Mouse (Mus musculus): ENCODE results near the gene Qrich1. TPM values are rescaled to one million over a fixed set of nuclear protein-coding genes. Genes with fewer than 3 reads are reported as not detected.
A peak's percentile ranks its signal among the peaks of the same experiment; 100 is the strongest.

Gene Qrich1
- 58.1 and 58.3 TPM in 2 replicates for polyA plus RNA-seq (2015; fragmentation: Nextera tagmentation; extraction: Ambion mirVana)

- H3K4me1 ChIP-seq (ENCODE audit: insufficient read depth, low read depth, low read length): 0 out of 2 replicates have a peak, but pooled peaks cover 5% of the 10 kb centered on the region
- H3K36me3 ChIP-seq (ENCODE audit: insufficient read depth, low read length): peaks cover 15% of the 10 kb centered on the region; the same call in 1 of the 2 replicates
- H3K27ac ChIP-seq (ENCODE audit: low read length): peak within 1 kb of the TSS; percentile 99
- H3K9me3 ChIP-seq (ENCODE audit: low read length): no peaks in the 10 kb centered on the region
- peak within 1 kb of the TSS; percentile 92 for H3K4me3 ChIP-seq (ENCODE audit: low read depth, low read length)
- peak; percentile 49 for TF ChIP-seq CTCF (IDR thresholded peaks at IDR 0.05)
- peak; percentile 95 for TF ChIP-seq EP300 (IDR thresholded peaks at IDR 0.05)
- ATAC-seq (peak; percentile 95), DNase-seq (ENCODE audit: low spot score) (peak; percentile 98)
- H3K27me3 ChIP-seq (replicated peaks; ENCODE audit: insufficient read depth, low read length): no peaks in the 10 kb centered on the region
- under 1% methylated on average over 55 of the region's 55 CpGs for WGBS
- peak within 1 kb of the TSS; percentile 93 for H3K9ac ChIP-seq (replicated peaks; ENCODE audit: low read depth)
- peak within 1 kb of the TSS; percentile 82 for H3K4me2 ChIP-seq (replicated peaks; ENCODE audit: low read depth, low read length)
Observed at GRCm38 (mm10) chr9:108516380-108517251, at the start of gene Qrich1. Gene Qrich1 (plus strand): TSS chr9:108516806.

GRCm38 (mm10) chr9:108469430-108469829, 47.2 kb upstream of the Qrich1 start:
- Histone ChIP-seq H3K27ac (ENCODE audit: low read length) (no peak overlapping the region), H3K4me3 (ENCODE audit: low read depth, low read length) (no peak overlapping the region)

GRCm38 (mm10) chr9:108469845-108470244, 46.8 kb upstream of the Qrich1 start:
- no peak for TF ChIP-seq CTCF (IDR thresholded peaks at IDR 0.05)
- no peak for TF ChIP-seq EP300 (IDR thresholded peaks at IDR 0.05)
- no peak overlapping the region for H3K27ac ChIP-seq (ENCODE audit: low read length)
- no peaks in the 10 kb centered on the region for H3K27me3 ChIP-seq (replicated peaks; ENCODE audit: insufficient read depth, low read length)
- DNase-seq (ENCODE audit: low spot score) (no peak), ATAC-seq (peak; percentile 59)
- no peaks in the 10 kb centered on the region for H3K4me1 ChIP-seq (ENCODE audit: insufficient read depth, low read depth, low read length)
- no peak overlapping the region for H3K4me3 ChIP-seq (ENCODE audit: low read depth, low read length)
- no peak overlapping the region for H3K9ac ChIP-seq (replicated peaks; ENCODE audit: low read depth)
- peaks cover 5% of the 10 kb centered on the region for H3K36me3 ChIP-seq (ENCODE audit: insufficient read depth, low read length)
- WGBS: 37% methylated on average over 4 of the region's 4 CpGs
- no peaks in the 10 kb centered on the region for H3K9me3 ChIP-seq (ENCODE audit: low read length)
- no peak overlapping the region for H3K4me2 ChIP-seq (replicated peaks; ENCODE audit: low read depth, low read length)

More at GRCm38 (mm10) chr9:108469430-108469829, 47.2 kb upstream of the Qrich1 start:
- Histone ChIP-seq H3K36me3 (ENCODE audit: insufficient read depth, low read length) (peaks cover 7% of the 10 kb centered on the region), H3K9me3 (ENCODE audit: low read length) (no peaks in the 10 kb centered on the region), H3K9ac (replicated peaks; ENCODE audit: low read depth) (no peak overlapping the region), H3K4me2 (replicated peaks; ENCODE audit: low read depth, low read length) (no peak overlapping the region), H3K4me1 (ENCODE audit: insufficient read depth, low read depth, low read length) (no peaks in the 10 kb centered on the region), H3K27me3 (replicated peaks; ENCODE audit: insufficient read depth, low read length) (no peaks in the 10 kb centered on the region)
- no peak for TF ChIP-seq EP300 (IDR thresholded peaks at IDR 0.05)
- TF ChIP-seq CTCF (IDR thresholded peaks at IDR 0.05): no peak
- 42% methylated on average over 5 of the region's 5 CpGs for WGBS
- DNase-seq (ENCODE audit: low spot score) (no peak), ATAC-seq (no peak)

- 70% methylated on average over 1 of the region's 1 CpGs for WGBS
- TF ChIP-seq EP300 (IDR thresholded peaks at IDR 0.05) (no peak), CTCF (IDR thresholded peaks at IDR 0.05) (0 out of 2 replicates have a peak, but pooled peaks have one; percentile 6)
- DNase-seq (ENCODE audit: low spot score) (no peak), ATAC-seq (no peak)
- H3K36me3 ChIP-seq (ENCODE audit: insufficient read depth, low read length): no peaks in the 10 kb centered on the region
- no peak overlapping the region for H3K4me2 ChIP-seq (replicated peaks; ENCODE audit: low read depth, low read length)
- H3K9me3 ChIP-seq (ENCODE audit: low read length): no peaks in the 10 kb centered on the region
- H3K9ac ChIP-seq (replicated peaks; ENCODE audit: low read depth): no peak overlapping the region
- no peaks in the 10 kb centered on the region for H3K27me3 ChIP-seq (replicated peaks; ENCODE audit: insufficient read depth, low read length)
- H3K4me3 ChIP-seq (ENCODE audit: low read depth, low read length): no peak overlapping the region
- H3K4me1 ChIP-seq (ENCODE audit: insufficient read depth, low read depth, low read length): peaks cover 5% of the 10 kb centered on the region; the same call in 1 of the 2 replicates
- H3K27ac ChIP-seq (ENCODE audit: low read length): no peak overlapping the region
Observed at GRCm38 (mm10) chr9:108474528-108474927, 42.1 kb upstream of the Qrich1 start.

- Histone ChIP-seq H3K27ac (ENCODE audit: low read length) (peak overlapping the region; percentile 85), H3K4me2 (replicated peaks; ENCODE audit: low read depth, low read length) (peak overlapping the region; percentile 81), H3K4me1 (ENCODE audit: insufficient read depth, low read depth, low read length) (peaks cover 14% of the 10 kb centered on the region), H3K4me3 (ENCODE audit: low read depth, low read length) (peak overlapping the region; percentile 54), H3K9me3 (ENCODE audit: low read length) (no peaks in the 10 kb centered on the region), H3K9ac (replicated peaks; ENCODE audit: low read depth) (peak overlapping the region; percentile 32), H3K36me3 (ENCODE audit: insufficient read depth, low read length) (peaks cover 16% of the 10 kb centered on the region; the same call in 1 of the 2 replicates), H3K27me3 (replicated peaks; ENCODE audit: insufficient read depth, low read length) (no peaks in the 10 kb centered on the region)
- TF ChIP-seq EP300 (IDR thresholded peaks at IDR 0.05) (peak; percentile 19), CTCF (IDR thresholded peaks at IDR 0.05) (peak; percentile 11)
- peak; percentile 93 for DNase-seq (ENCODE audit: low spot score)
- WGBS: under 1% methylated on average over 20 of the region's 20 CpGs
- peak; percentile 91 for ATAC-seq
Observed at GRCm38 (mm10) chr9:108478638-108479156, 37.9 kb upstream of the Qrich1 start.

GRCm38 (mm10) chr9:108479241-108479640, 37.4 kb upstream of the Qrich1 start:
- Histone ChIP-seq H3K4me2 (replicated peaks; ENCODE audit: low read depth, low read length) (peak overlapping the region; percentile 81), H3K9ac (replicated peaks; ENCODE audit: low read depth) (no peak overlapping the region), H3K4me3 (ENCODE audit: low read depth, low read length) (peak overlapping the region; percentile 54; the same call in 1 of the 2 replicates), H3K36me3 (ENCODE audit: insufficient read depth, low read length) (peaks cover 21% of the 10 kb centered on the region; the same call in 1 of the 2 replicates), H3K27ac (ENCODE audit: low read length) (peak overlapping the region; percentile 85), H3K27me3 (replicated peaks; ENCODE audit: insufficient read depth, low read length) (no peaks in the 10 kb centered on the region), H3K9me3 (ENCODE audit: low read length) (no peaks in the 10 kb centered on the region), H3K4me1 (ENCODE audit: insufficient read depth, low read depth, low read length) (peaks cover 14% of the 10 kb centered on the region)
- 26% methylated on average over 11 of the region's 11 CpGs for WGBS
- TF ChIP-seq CTCF (IDR thresholded peaks at IDR 0.05) (no peak), EP300 (IDR thresholded peaks at IDR 0.05) (no peak)
- DNase-seq (ENCODE audit: low spot score) (no peak), ATAC-seq (peak; percentile 1; the same call in 1 of the 2 replicates)
